Mouse (Mus musculus) left cerebral cortex, postnatal 36 days (tissue): ENCODE data around the gene A730049H05Rik. TPM values are rescaled to one million over a fixed set of nuclear protein-coding genes. Genes with fewer than 3 reads are reported as not detected.

ENCODE experiments used
- DNase-seq, 2 experiments: peaks; one replicate each; pipeline ENCODE4 v3.0.0; 2021 to 2022; ENCODE audit warnings: low spot score in 2 of 2, mixed read lengths in 1 of 2
- intact Hi-C: fragments of 180-260 bp; cut with DNase I; formaldehyde crosslinking; loops from one replicate; pipeline ENCODE4 v1.15.1; 2025
- total RNA-seq, 2 experiments: library from RNA; stranded (reverse); gene quantifications; 2 replicates each; pipeline ENCODE4 v1.2.3; 2021

A730049H05Rik gene
- total RNA-seq, 2 experiments from 2014 or later = not detected

DNA sequence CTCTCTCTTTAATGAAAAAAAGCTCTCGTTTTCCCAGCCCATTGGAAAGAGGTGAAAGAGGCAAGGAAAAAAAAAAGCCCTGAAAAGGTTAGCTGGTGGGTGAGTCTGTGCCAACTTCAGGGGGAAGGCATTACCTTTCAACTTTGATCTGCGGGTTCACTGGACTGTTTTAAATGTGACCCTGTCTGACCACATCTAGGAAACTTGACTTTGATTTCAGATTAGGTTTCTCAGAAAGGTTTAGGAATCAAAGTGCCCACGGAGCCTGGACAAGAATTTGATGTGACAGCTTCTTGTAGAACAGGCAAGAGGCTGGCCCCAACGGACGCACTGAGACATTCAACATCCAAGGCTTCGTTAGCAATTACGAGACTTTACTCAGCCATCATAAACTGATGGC is 7.7 kb downstream of the A730049H05Rik start:
- DNase-seq = no peak
- intact Hi-C loops = no loop called here

GRCm38 (mm10) chr6:92826561-92826960 is 10.3 kb downstream of the A730049H05Rik start:
- DNase-seq = no peak
- intact Hi-C loops = no loop called here

DNA sequence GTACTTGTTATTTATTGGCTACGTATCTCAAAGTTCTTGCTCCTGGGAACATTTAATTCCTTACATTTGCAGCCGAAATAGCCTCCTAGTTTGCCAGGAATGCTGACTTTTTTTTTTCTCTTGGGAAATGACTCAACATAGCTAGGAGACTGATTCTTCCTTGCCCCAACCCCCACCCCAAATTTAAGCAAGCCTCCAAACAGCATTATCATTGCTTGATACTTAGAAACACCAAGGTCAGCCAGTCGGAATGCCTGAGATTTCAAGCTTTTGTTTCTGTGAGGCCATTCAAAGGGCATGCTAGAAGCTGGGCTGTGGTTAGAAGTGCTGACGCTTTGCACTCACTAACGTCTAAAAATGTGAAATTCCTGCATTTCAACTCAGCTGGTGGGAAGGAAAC is 11.1 kb downstream of the A730049H05Rik start:
- DNase-seq = no peak
- intact Hi-C loops = no loop called here

DNA sequence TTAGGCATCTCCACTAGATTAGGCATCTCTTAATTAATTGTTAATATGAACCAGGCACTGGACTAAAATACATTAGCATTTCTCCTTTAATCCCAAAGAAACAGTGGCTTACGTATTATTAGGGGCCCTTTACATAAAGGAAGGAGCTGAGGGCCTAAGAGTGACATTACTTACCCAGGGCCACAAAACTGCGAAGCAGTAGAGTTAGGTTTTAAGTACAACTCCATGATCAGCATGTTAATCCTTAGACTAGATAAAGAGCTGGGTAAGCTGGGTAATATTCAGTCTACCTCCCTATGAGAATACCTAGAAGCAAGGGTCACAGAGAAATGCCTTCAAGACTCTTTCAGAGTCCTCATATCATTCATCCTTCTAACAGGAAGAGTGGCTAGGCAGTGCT is 12.9 kb downstream of the A730049H05Rik start:
- DNase-seq = no peak
- intact Hi-C loops = no loop called here

DNA sequence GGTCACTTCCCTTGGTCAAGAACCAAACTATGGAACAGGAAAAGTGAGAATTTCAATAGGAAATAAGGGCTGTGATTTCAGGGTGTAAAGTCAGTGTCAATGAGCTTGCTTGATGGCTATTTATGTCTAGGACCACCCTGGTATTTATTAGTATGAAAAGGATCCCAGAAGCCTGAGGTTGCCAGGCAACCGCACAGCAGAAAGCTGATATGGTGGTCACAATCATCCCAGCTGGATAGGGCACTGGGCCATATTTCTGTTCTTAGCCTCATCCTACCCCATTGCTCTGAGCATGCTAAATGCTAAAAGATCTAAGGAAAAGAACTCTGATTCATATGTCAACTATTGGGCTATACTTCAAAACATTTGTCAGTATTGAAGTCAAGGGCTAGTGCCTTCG is 14.8 kb downstream of the A730049H05Rik start:
- DNase-seq = no peak
- intact Hi-C loops = no loop called here

- intact Hi-C loops = no loop called here
- DNase-seq = no peak
Measured at GRCm38 (mm10) chr6:92842000-92842399, 25.7 kb downstream of the A730049H05Rik start.

- no peak for DNase-seq
- intact Hi-C loops = no loop called here
Measured at GRCm38 (mm10) chr6:92843474-92843873, 27.2 kb downstream of the A730049H05Rik start.

DNA sequence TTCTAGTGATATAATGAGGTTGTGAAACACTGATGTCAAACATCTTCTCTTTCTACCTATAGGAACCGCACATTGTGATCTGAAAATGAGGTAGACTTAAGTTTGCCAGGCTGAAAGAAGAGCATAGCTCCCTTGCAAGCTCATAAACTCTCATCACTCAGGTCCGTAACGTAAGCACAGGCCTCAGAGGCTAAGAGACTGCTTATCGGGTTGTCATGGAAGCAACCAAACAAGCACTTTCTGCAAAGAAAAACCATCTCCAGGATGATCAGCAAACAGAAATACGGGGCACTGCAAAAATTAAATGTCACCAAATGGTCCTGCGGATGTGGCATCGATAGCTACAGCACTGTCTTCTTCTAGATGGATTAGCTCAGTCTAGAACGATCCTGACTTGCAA is 29.6 kb downstream of the A730049H05Rik start:
- no peak for DNase-seq
- intact Hi-C loops = no loop called here

GRCm38 (mm10) chr6:92846614-92847013 is 30.3 kb downstream of the A730049H05Rik start:
- DNase-seq = no peak
- intact Hi-C loops = no loop called here

DNA sequence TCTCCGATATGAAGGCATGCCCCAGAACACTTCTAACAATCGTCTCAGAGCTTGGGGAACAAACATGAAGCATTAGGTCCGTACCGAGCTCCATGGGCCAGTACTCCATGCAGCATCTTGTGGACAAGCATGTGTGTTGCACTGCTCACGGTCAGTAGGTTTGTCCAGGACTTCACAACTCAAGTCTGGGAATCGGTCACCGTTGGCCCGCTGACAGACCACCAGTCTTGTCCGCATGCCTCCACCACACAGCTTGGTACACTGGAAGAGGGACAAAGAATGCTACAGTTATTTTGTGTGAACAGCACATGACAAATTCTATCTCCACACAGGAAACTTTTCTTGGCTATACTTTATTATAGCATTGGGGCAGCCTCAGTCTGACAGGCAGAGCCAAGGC is 32.9 kb downstream of the A730049H05Rik start:
- intact Hi-C loops = no loop called here
- no peak for DNase-seq

DNA sequence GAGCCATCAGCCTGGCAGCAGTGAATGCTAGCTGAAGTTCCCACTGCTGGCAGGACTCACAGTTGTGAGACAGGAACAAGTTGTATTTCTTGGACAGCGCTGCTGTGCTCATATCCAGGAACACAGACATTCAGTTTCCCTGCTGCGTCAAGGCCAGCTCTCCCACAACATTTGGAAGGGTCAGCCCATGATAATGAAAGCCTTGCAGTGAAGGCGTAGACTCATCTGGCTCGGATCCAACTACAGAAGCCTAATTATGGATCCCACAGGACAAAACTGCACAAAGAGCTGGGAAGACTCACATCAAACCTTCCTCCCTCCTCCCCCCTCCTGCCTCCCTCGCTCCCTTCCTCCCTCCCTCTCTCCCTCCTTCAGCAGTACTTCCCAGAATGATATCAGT is 34.0 kb downstream of the A730049H05Rik start:
- peak; percentile 67 to 74 for DNase-seq
- intact Hi-C loops = no loop called here

GRCm38 (mm10) chr6:92854873-92855272 is 38.6 kb downstream of the A730049H05Rik start:
- intact Hi-C loops = no loop called here
- no peak for DNase-seq

GRCm38 (mm10) chr6:92857761-92858160 is 41.5 kb downstream of the A730049H05Rik start:
- DNase-seq = no peak
- intact Hi-C loops = no loop called here

DNA sequence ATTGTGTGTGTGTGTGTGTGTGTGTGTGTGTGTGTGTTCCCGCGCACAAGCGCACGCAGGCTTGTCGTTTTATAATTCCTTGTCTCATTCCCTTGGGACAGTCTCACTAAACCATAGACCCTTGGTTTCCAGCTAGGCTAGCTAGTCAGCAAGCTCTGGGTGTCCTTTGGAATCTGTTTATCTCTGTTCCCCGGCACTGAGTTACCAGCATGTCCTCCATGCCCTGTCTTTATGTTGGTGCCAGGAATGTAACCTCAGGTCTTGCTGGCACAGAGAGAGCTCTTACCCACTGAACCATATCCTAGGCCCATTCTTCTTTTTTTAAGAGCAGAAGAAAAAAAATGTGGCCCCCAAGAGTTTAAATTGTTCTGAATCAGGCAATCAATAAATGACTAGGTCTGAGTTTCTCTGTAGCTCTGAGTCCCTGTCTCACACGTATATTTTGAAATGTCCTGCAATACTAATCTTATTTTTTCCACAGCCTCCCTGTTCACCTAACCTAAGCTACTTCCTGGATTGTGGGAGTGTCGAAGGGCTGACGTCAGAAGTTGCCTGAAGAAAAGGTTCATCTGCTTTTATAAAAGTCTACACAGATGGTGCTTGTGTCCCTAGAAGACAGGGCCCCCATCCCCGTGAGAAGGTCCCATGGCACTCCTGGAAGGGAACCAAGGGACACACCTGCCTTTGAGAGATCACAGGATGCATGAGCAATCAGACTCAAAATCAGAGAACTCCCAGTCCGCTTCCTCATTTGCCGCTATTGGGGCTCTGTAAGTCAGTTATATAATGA is 42.6 kb downstream of the A730049H05Rik start:
- intact Hi-C loops = no loop called here
- no peak for DNase-seq

DNA sequence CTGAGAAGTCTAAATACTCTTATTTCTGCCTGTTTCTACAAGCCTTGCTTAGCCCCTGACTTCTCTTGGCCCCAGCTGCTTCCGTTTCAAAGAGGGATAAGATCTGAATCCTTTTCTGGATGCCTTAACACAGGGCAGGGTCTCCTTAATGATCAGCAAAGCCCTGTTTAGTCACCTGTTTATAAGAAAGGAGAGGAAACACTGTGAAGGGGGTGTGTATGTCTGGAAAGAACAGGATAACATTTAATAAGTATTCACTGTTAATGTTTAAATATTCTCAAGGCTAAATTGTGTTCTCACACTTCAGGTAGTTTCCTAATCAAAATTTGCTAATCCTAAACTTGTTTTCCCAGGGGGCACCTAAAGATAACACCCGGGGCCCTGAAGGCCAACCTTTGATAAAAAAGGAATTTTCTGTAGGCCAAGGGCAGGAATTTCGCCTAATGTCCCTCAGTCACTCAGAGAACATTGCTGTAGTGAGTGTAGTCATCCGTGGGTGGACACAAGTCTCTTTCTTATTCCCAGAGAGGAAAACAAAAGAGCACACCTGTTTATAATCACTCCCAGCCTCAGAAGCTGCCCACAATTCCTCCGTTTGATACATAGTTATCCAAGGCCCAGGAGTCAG is 44.1 kb downstream of the A730049H05Rik start:
- no peak for DNase-seq
- intact Hi-C loops = no loop called here

DNA sequence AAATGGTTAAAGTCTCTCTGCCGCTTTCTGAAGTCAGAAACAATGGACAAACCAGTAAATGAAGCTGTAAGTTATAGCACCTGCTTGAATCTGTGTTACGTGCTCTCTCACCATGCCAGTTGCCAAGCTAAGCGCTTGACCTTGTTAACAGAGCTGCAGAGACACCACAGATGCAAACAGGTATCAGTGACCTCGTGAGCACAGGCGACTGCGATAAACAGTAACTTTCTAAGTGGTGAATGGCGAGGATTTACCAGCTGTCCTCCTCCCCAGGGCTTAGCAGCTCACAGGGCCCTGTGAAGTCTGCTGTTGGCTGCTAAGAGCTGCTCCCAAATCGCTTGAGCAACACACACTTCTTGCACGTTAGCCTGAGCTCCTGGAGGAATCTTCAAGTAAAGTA is 46.3 kb downstream of the A730049H05Rik start:
- DNase-seq = no peak
- intact Hi-C loops = no loop called here

DNA sequence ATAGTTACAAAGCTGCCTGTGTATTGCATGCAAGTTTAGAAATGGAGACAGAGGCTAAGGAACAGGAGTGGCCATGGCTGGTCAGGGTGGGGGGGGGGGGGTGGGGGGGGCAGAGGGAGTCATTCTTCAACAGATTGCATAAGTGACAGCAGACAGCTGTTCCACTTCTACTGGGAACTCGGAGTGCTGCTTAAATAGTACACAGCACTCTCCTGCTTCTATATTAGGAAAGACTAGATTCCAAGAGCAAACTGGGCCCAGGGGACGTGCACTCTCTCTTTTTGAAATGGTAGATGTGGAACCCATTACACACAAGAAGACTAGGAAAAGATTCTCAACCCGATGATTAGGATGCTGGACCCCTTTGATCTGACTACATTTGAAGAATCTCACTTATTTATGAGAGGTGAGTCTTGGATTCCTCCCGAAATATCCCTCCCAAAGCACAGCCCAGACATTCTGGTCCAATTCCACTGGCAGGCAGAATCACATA is 52.9 kb downstream of the A730049H05Rik start, which contains the start of gene Gm15737:
TSS of gene Gm15737 (plus strand) at position 269 of the 493 bp plus-strand sequence.
- peak; percentile 16 to 42 for DNase-seq
- intact Hi-C loops = no loop called here

DNA sequence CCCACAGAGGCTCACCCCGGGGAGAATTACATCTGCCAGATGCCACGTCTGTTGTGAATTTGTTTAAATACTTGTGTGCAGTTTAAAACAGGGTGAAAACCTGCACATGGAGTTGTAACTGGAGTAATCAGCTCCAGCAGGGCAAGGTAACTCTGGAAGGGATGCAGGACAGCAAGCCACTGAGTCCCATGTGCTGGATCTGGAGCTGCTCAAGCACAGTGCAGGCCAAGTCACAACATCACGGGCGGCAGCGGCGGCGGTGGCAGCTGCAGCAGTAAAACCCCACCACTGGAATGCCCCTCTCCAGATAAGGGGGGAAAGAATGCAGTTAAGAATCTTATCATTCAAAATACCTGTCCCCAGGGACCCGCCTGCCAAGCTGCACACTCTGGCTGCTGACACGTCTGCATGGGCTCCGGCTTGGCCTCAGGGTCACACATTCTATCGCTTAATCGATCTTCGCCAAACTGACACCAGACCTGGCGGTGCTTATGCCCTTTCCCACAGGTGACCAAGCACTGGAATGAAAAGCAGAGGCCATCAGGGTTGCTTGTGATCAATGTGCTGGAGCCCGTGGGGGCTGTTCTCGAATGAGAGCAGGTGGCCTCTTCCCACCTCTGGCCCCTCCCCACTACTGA is 53.4 kb downstream of the A730049H05Rik start:
- peak in 1 of 2 experiments; percentile 26 for DNase-seq
- intact Hi-C loops = no loop called here

- intact Hi-C loops = no loop called here
- DNase-seq = no peak
Measured at GRCm38 (mm10) chr6:92871813-92872212, 55.5 kb downstream of the A730049H05Rik start.

GRCm38 (mm10) chr6:92872766-92873165 is 56.5 kb downstream of the A730049H05Rik start:
- intact Hi-C loops = no loop called here
- DNase-seq = no peak

DNA sequence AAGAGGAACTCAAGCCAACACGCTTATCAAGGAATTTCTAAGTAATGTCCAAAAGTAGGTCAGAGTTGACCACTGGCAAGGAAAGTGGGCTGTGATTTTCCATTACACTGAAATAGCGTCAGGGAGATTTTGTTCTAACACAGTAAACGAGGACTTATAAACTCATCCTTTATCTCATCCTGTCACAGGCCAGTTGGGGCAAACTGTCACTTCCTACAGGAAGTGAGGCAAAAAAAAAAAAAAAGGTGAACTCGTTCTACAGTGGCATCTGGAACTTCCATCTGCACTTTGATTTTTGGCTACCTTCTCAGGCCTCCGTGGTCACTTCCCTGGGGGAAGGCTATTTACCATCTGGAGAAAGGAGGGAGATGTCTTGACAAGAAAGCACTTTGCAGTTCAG is 58.6 kb downstream of the A730049H05Rik start:
- no peak for DNase-seq
- intact Hi-C loops = no loop called here
